Mouse (Mus musculus) kidney, postnatal 0 days (tissue): ENCODE data around the gene Itga2b. TPM values are rescaled to one million over a fixed set of nuclear protein-coding genes. Genes with fewer than 3 reads are reported as not detected.

Experiments
- ATAC-seq: fragments of 200-750 bp; cut with Nextera tagmentation; replicated peaks from 2 replicates; pipeline ENCODE4 v1.8.0; 2017; ENCODE audit warnings: low read depth, moderate number of reproducible peaks, moderate TSS enrichment, moderate library complexity; ENCODE audit not compliant: low FRiP score
- DNase-seq: peaks from one replicate; pipeline ENCODE4 v3.0.0-alpha.2; 2016; ENCODE audit warnings: low spot score
- H3K27ac ChIP-seq: fragments of 300-500 bp; sonication (generic); 2 replicates; pipeline ENCODE4 v1.5.1; 2014; ENCODE audit warnings: mild to moderate bottlenecking
- H3K27me3 ChIP-seq: fragments of 300-500 bp; sonication (generic); 2 replicates; pipeline ENCODE4 v1.6.1; 2014; ENCODE audit warnings: low read length, mixed read lengths; ENCODE audit not compliant: insufficient read depth
- H3K36me3 ChIP-seq: fragments of 300-500 bp; sonication (generic); 2 replicates; pipeline ENCODE4 v1.6.1; 2014; ENCODE audit warnings: low read length, mixed read lengths; ENCODE audit not compliant: insufficient read depth
- H3K4me1 ChIP-seq: fragments of 300-500 bp; sonication (generic); replicated peaks from 2 replicates; pipeline ENCODE4 v1.6.1; 2014; ENCODE audit warnings: antibody characterized with exemption, low read length, mixed read lengths; ENCODE audit not compliant: insufficient read depth
- H3K4me2 ChIP-seq: fragments of 300-500 bp; sonication (generic); 2 replicates; pipeline ENCODE4 v1.6.1; 2014; ENCODE audit warnings: mild to moderate bottlenecking, low read length, moderate library complexity, mixed read lengths
- H3K4me3 ChIP-seq: fragments of 300-500 bp; sonication (generic); replicated peaks from 2 replicates; pipeline ENCODE4 v1.5.1; 2014; ENCODE audit warnings: low read depth, low read length
- H3K9ac ChIP-seq: fragments of 300-500 bp; sonication (generic); 2 replicates; pipeline ENCODE4 v1.6.1; 2014; ENCODE audit warnings: low read depth, low read length
- H3K9me3 ChIP-seq: fragments of 300-500 bp; sonication (generic); replicated peaks from 2 replicates; pipeline ENCODE4 v1.6.1; 2016; ENCODE audit warnings: low read length, inconsistent platforms, mixed read lengths
- CTCF ChIP-seq: IDR thresholded peaks from 2 replicates; pipeline ENCODE4 v1.5.1; 2016; ENCODE audit warnings: antibody characterized with exemption, low read depth, mild to moderate bottlenecking, moderate library complexity
- WGBS: fragments of 180-500 bp; shearing (Covaris S2); extraction: QIAGEN DNeasy Blood & Tissue Kit; methylation state at CpG from one replicate; pipeline ENCODE4 v1.1.7; 2014; 5-methylcytosine and 5-hydroxymethylcytosine counted together
- polyA plus RNA-seq: library from polyadenylated mRNA; unstranded; fragments of >200 nt; fragmentation: Nextera tagmentation; extraction: Ambion mirVana; gene quantifications from 2 replicates; pipeline ENCODE4 v1.2.1, GENCODE M21; 2015

The Itga2b gene
- polyA plus RNA-seq, 1 experiment from 2014 or later, result 12.9 TPM

- DNase-seq, result no peak
- H3K4me1 ChIP-seq, result peaks cover 14% of the 10 kb centered on the region
- H3K4me2 ChIP-seq, result no peak overlapping the region
- no peak for TF ChIP-seq CTCF
- H3K27ac ChIP-seq, result no peak overlapping the region
- H3K9ac ChIP-seq, result no peak overlapping the region
- no peaks in the 10 kb centered on the region for H3K9me3 ChIP-seq
- H3K4me3 ChIP-seq, result no peak overlapping the region
- ATAC-seq, result no peak
- H3K27me3 ChIP-seq, result no peaks in the 10 kb centered on the region
- H3K36me3 ChIP-seq, result peaks cover 40% of the 10 kb centered on the region
- 80% methylated on average over 14 of the region's 14 CpGs for WGBS
These were observed 30.5 kb downstream of the Itga2b start for GRCm38 (mm10) chr11:102439093-102440082.

GRCm38 (mm10) chr11:102438212-102439092, 31.5 kb downstream of the Itga2b start:
- peaks cover 12% of the 10 kb centered on the region for H3K4me1 ChIP-seq
- H3K4me2 ChIP-seq, result peak overlapping the region; percentile 93
- H3K27me3 ChIP-seq, result no peaks in the 10 kb centered on the region
- H3K4me3 ChIP-seq, result peak overlapping the region; percentile 42
- 0 out of 2 replicates have a peak overlapping the region, but pooled peaks have one; percentile 54 for H3K27ac ChIP-seq
- H3K9ac ChIP-seq, result peak overlapping the region; percentile 64
- no peaks in the 10 kb centered on the region for H3K9me3 ChIP-seq
- peaks cover 36% of the 10 kb centered on the region for H3K36me3 ChIP-seq
- ATAC-seq (peak; percentile 44), DNase-seq (peak; percentile 90)
- WGBS, result 21% methylated on average over 77 of the region's 77 CpGs
- TF ChIP-seq CTCF, result peak; percentile 88

GRCm38 (mm10) chr11:102437120-102438061, 32.5 kb downstream of the Itga2b start:
- H3K36me3 ChIP-seq, result peaks cover 34% of the 10 kb centered on the region
- peaks cover 12% of the 10 kb centered on the region for H3K4me1 ChIP-seq
- ATAC-seq, result peak; percentile 36
- H3K4me2 ChIP-seq, result peak overlapping the region; percentile 93
- no peaks in the 10 kb centered on the region for H3K27me3 ChIP-seq
- H3K27ac ChIP-seq, result peak overlapping the region; percentile 54
- TF ChIP-seq CTCF, result peak; percentile 52; the same call in 1 of the 2 replicates
- H3K9me3 ChIP-seq, result no peaks in the 10 kb centered on the region
- 15% methylated on average over 71 of the region's 87 CpGs for WGBS
- H3K9ac ChIP-seq, result peak overlapping the region; percentile 64
- H3K4me3 ChIP-seq, result peak overlapping the region; percentile 42
- peak; percentile 80 for DNase-seq

GRCm38 (mm10) chr11:102436471-102436790, 33.5 kb downstream of the Itga2b start:
- peaks cover 12% of the 10 kb centered on the region for H3K4me1 ChIP-seq
- H3K36me3 ChIP-seq, result peaks cover 34% of the 10 kb centered on the region
- TF ChIP-seq CTCF, result no peak
- H3K4me2 ChIP-seq, result no peak overlapping the region
- DNase-seq, result no peak
- no peak overlapping the region for H3K4me3 ChIP-seq
- 80% methylated on average over 10 of the region's 10 CpGs for WGBS
- no peaks in the 10 kb centered on the region for H3K27me3 ChIP-seq
- no peak overlapping the region for H3K27ac ChIP-seq
- H3K9ac ChIP-seq, result no peak overlapping the region
- H3K9me3 ChIP-seq, result no peaks in the 10 kb centered on the region
- ATAC-seq, result no peak

GRCm38 (mm10) chr11:102435754-102436470, 34.0 kb downstream of the Itga2b start:
- Histone ChIP-seq H3K4me3 (no peak overlapping the region), H3K27ac (no peak overlapping the region), H3K36me3 (peaks cover 34% of the 10 kb centered on the region), H3K4me2 (no peak overlapping the region), H3K9ac (no peak overlapping the region), H3K9me3 (no peaks in the 10 kb centered on the region), H3K4me1 (peaks cover 12% of the 10 kb centered on the region), H3K27me3 (no peaks in the 10 kb centered on the region)
- ATAC-seq (no peak), DNase-seq (no peak)
- TF ChIP-seq CTCF, result no peak
- WGBS, result 87% methylated on average over 18 of the region's 18 CpGs
